Mouse (Mus musculus): ENCODE measurements at regions not wholly inside any gene's neighbourhood (a gene's known extent, or its start where the extent isn't known, plus 50 kb on each side); places are given as distances from the start of the nearest gene placed in this dataset.

- no peak overlapping the region for H3K4me2 ChIP-seq (ENCODE audit: low read length)
- H3K9ac ChIP-seq (ENCODE audit: low read depth, low read length) = no peak overlapping the region
- H3K4me1 ChIP-seq (ENCODE audit: control insufficient read depth, insufficient read depth, low read length) = no peaks in the 10 kb centered on the region
- no peaks in the 10 kb centered on the region for H3K9me3 ChIP-seq (replicated peaks; ENCODE audit: control insufficient read depth, low read length, poor library complexity, severe bottlenecking)
- WGBS = 97% methylated on average over 2 of the region's 2 CpGs
- ATAC-seq = no peak
- H3K27ac ChIP-seq (ENCODE audit: low read length) = no peak overlapping the region
- no peaks in the 10 kb centered on the region for H3K36me3 ChIP-seq (ENCODE audit: control insufficient read depth, insufficient read depth, low read length)
- H3K27me3 ChIP-seq (ENCODE audit: control insufficient read depth, insufficient read depth, low read depth, low read length) = no peaks in the 10 kb centered on the region
- H3K4me3 ChIP-seq (ENCODE audit: low read depth, low read length) = no peak overlapping the region
Observed at GRCm38 (mm10) chr10:105652475-105652874, 78.2 kb upstream of the Tmtc2 start.

DNA sequence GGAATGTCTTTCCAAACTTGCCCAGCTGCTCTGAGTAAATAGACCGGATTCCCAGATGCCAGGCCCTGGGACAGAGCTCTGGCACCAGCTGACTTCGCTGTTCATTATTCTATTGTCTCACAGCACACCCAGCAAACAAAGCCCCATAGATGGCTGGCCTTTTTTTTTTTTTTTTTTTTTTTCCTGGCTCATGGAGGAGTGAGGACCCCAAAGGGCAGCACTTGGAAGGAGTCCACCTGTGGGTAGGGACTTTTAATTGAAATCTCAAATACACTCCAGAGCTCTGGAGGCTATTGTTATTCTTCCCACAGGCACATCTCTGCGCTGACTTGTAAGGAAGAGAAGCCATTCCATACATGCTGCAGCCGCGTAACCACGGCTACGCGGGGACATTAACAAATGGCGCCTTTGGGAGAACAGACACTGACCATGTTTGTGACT, 64.8 kb upstream of the Tmtc2 start:
- no peak overlapping the region for H3K4me2 ChIP-seq (ENCODE audit: low read length)

DNA sequence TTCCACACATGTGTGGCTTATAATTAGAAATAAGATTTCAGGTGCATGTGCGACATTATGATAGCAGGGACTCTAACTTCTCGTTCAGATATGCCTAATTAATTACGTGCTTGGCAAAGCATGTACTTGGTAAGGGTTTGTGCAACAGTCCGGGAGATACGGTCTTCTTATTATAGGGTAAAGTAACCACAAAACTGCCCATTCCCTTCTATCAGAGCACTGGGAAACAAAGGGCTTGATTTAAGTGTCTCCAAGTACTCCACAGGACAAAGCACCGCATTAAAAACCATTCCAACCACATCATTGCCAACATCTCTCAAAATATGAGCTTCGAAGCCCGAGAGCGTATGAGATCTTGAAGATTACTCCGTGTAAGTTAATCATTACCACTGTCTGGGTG, 64.2 kb upstream of the Tmtc2 start:
- 64% methylated on average over 10 of the region's 10 CpGs for WGBS
- H3K27me3 ChIP-seq (ENCODE audit: control insufficient read depth, insufficient read depth, low read depth, low read length) = no peaks in the 10 kb centered on the region
- no peaks in the 10 kb centered on the region for H3K36me3 ChIP-seq (ENCODE audit: control insufficient read depth, insufficient read depth, low read length)
- no peaks in the 10 kb centered on the region for H3K9me3 ChIP-seq (replicated peaks; ENCODE audit: control insufficient read depth, low read length, poor library complexity, severe bottlenecking)
- ATAC-seq = peak; percentile 50; the same call in 1 of the 2 replicates
- no peaks in the 10 kb centered on the region for H3K4me1 ChIP-seq (ENCODE audit: control insufficient read depth, insufficient read depth, low read length)
- no peak overlapping the region for H3K4me2 ChIP-seq (ENCODE audit: low read length)
- no peak overlapping the region for H3K4me3 ChIP-seq (ENCODE audit: low read depth, low read length)
- no peak overlapping the region for H3K9ac ChIP-seq (ENCODE audit: low read depth, low read length)
- H3K27ac ChIP-seq (ENCODE audit: low read length) = no peak overlapping the region

More for the DNA sequence above, 64.8 kb upstream of the Tmtc2 start:
- H3K4me3 ChIP-seq (ENCODE audit: low read depth, low read length) = no peak overlapping the region
- H3K9ac ChIP-seq (ENCODE audit: low read depth, low read length) = no peak overlapping the region
- H3K27me3 ChIP-seq (ENCODE audit: control insufficient read depth, insufficient read depth, low read depth, low read length) = no peaks in the 10 kb centered on the region
- H3K27ac ChIP-seq (ENCODE audit: low read length) = peak overlapping the region; percentile 28; the same call in 1 of the 2 replicates
- H3K9me3 ChIP-seq (replicated peaks; ENCODE audit: control insufficient read depth, low read length, poor library complexity, severe bottlenecking) = no peaks in the 10 kb centered on the region
- H3K36me3 ChIP-seq (ENCODE audit: control insufficient read depth, insufficient read depth, low read length) = no peaks in the 10 kb centered on the region
- peak; percentile 89 for ATAC-seq
- WGBS = 69% methylated on average over 9 of the region's 9 CpGs
- no peaks in the 10 kb centered on the region for H3K4me1 ChIP-seq (ENCODE audit: control insufficient read depth, insufficient read depth, low read length)

DNA sequence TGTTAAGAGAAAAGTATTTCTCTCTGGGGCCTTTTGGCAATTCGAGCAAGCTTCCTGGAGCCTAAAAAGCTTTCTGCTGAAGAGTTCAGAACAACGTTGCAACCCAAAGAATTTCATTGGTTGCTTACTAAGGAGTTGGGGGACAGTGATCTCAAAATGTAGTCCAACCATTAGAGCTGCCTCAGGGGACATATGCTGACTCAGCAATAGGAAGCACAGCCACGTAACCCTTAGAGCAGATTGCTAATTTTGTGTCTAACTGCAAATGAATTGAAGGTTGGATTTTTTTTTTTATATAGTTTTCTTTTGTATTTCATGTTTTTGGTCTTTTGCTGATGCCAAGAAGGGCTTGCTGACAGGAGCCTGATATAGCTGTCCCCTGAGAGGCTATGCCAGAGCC, 52.6 kb upstream of the Tmtc2 start:
- H3K27ac ChIP-seq (ENCODE audit: low read length) = no peak overlapping the region
- no peaks in the 10 kb centered on the region for H3K4me1 ChIP-seq (ENCODE audit: control insufficient read depth, insufficient read depth, low read length)
- WGBS = 78% methylated on average over 3 of the region's 3 CpGs
- H3K4me3 ChIP-seq (ENCODE audit: low read depth, low read length) = no peak overlapping the region
- no peak overlapping the region for H3K4me2 ChIP-seq (ENCODE audit: low read length)
- no peaks in the 10 kb centered on the region for H3K27me3 ChIP-seq (ENCODE audit: control insufficient read depth, insufficient read depth, low read depth, low read length)
- H3K9ac ChIP-seq (ENCODE audit: low read depth, low read length) = no peak overlapping the region
- H3K9me3 ChIP-seq (replicated peaks; ENCODE audit: control insufficient read depth, low read length, poor library complexity, severe bottlenecking) = no peaks in the 10 kb centered on the region
- no peak for ATAC-seq
- no peaks in the 10 kb centered on the region for H3K36me3 ChIP-seq (ENCODE audit: control insufficient read depth, insufficient read depth, low read length)

DNA sequence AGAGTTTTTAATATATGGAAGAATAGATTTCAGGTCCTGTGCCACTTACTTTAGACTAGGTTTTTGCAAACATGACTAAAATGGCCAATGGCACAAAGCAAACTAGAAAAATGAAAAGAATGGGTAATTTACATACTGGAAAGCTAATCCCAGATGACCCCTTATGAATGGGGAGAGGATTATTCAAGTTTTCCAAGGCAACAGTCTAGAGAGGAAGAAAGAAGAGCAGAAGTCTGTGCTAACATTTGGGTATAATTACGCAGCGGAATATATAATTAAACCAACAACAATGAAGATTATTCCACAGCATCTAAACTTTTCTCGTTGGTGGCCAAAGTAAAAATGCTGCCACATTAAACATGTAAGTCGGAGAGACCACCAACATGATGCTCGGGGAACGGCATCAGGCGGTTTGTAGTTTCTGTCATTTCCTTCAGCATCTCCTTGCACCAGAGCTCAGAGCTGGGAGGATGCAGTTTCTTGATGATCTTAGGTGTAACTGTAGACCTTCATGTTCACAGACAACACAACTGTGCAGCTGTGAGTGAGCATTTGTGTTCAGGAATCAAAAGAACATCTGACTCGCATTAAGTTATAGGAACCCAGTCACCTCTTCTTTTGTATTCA, 51.2 kb upstream of the Tmtc2 start:
- H3K27ac ChIP-seq (ENCODE audit: low read length) = no peak overlapping the region
- H3K4me3 ChIP-seq (ENCODE audit: low read depth, low read length) = no peak overlapping the region
- H3K4me1 ChIP-seq (ENCODE audit: control insufficient read depth, insufficient read depth, low read length) = no peaks in the 10 kb centered on the region
- no peaks in the 10 kb centered on the region for H3K27me3 ChIP-seq (ENCODE audit: control insufficient read depth, insufficient read depth, low read depth, low read length)
- H3K9ac ChIP-seq (ENCODE audit: low read depth, low read length) = no peak overlapping the region
- no peak overlapping the region for H3K4me2 ChIP-seq (ENCODE audit: low read length)
- no peaks in the 10 kb centered on the region for H3K9me3 ChIP-seq (replicated peaks; ENCODE audit: control insufficient read depth, low read length, poor library complexity, severe bottlenecking)
- WGBS = 42% methylated on average over 8 of the region's 8 CpGs
- ATAC-seq = no peak
- H3K36me3 ChIP-seq (ENCODE audit: control insufficient read depth, insufficient read depth, low read length) = no peaks in the 10 kb centered on the region

All from midbrain, embryonic 16.5 days (tissue).